Mouse (Mus musculus): ENCODE results near the gene Uggt1.

Gene Uggt1

DNA sequence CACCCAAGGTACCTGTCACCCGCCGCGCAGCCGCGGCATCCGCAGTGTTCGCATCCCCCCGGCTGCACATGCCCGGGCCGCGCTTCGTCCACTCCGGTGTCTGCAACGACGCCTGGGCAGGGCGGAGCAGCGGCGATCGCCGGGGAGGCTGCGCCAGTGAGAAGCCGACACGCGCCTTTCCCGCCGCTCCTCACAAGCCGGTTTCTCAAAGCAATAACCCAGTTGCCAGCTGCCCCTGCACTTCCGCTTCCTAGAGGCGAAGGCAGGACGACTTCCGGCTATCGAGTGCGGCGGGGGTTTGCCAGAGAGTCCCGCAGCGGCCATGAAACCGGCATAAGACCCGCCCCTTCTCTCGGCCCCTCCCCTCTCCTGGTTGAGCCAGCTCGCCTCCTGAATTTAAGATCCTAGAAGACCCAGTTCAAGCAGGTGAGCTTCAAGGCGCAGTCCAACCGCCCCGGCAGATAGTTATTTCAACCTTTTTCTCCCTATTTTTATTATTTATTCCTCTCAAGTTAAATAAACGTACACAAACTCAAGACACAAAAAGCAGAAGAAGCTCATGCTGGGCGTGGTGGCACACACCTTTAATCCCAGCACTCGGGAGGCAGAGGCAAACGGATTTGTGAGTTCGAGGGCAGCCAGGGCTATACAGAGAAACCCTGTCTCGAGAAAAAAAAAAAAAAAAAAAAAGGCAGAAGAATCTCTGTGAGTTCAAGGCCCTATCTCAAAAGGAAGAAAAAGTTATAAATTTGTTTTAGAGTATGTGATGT is at the start of gene Uggt1:
Gene Uggt1, minus strand, starts transcription at position 663 of the 770 bp plus-strand sequence.
- peak; percentile 90 for DNase-seq (ENCODE audit: low read depth)

DNA sequence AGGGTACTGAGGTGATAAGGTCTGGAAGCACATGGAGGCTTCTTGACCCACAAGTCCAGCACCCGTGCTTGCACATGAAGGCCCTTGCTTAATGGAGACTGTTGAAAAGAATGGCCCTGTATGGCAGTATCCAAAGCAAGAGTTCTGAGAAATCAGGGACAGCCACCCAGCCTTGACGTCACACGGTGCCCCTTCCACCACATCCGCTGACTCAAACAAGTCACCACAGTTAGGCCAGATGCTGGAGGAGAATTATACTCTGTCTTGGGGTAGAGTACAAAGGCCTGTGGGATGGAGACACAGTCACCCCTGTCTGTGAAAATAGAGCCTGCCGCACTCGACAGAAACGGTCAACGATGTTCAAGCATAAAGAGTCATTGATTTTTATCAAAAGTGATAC is 49.0 kb upstream of the Uggt1 start:
- no peak for DNase-seq (ENCODE audit: low read depth)

DNA sequence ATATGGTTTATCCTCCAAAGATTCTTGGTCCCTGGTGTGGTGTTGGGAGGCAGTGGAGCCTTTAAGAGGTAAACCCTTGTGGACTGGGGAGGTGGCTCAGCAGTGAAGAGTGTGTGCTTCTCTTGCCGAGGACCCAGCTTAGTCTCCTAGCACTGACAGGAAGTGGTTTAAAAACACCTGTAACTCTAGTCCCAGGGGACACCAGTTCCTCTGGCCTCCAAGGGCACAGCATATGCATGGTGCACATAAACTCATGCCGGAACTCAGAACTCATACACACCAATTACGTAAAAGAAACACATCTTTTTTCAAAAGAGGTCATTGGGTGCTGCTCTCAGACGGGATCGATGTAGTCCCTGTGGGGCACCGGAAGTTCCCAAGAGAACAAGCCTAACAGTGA is 37.3 kb upstream of the Uggt1 start:
- no peak for DNase-seq (ENCODE audit: low read depth)

DNA sequence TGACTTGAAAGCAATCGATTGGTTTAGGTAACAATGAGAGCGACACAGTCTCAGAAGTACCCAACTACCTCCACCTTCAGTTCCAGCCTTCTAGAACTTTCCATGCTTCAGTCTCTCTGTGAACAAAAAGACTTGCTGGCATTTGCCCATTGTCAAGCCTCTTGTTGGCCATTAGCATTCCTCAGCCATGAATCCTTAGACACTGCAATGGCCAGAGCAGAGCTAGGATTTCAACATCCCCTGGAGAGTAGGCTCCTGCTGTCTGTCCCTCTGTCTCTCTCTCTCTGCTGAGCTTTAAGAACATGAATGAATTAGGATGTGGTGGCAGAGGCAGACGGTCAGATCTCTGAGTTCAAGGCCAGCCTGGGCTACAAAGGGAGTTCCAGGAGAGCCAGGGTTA is 36.4 kb upstream of the Uggt1 start:
- no peak for DNase-seq (ENCODE audit: low read depth)

DNA sequence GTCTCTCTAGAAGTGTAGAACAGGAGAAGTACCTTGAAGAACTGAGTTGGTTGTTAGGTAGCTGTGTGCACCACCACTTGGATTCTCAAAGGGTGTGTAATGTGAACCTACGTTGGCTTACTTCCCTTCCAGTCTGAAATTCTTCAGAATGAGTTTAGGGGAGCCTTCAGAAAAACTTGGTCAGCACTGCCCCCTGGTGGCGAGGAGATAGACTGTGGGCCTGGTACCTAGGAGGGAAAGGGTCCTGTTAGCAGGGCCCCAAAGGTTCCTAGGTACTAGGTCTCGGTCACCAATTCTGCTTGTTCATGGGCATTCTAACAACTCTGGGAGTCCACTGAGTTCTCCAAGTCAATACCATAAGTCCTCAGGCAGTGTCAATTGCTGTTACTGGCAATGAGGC is 34.7 kb upstream of the Uggt1 start:
- DNase-seq (ENCODE audit: low read depth) = peak; percentile 93

DNA sequence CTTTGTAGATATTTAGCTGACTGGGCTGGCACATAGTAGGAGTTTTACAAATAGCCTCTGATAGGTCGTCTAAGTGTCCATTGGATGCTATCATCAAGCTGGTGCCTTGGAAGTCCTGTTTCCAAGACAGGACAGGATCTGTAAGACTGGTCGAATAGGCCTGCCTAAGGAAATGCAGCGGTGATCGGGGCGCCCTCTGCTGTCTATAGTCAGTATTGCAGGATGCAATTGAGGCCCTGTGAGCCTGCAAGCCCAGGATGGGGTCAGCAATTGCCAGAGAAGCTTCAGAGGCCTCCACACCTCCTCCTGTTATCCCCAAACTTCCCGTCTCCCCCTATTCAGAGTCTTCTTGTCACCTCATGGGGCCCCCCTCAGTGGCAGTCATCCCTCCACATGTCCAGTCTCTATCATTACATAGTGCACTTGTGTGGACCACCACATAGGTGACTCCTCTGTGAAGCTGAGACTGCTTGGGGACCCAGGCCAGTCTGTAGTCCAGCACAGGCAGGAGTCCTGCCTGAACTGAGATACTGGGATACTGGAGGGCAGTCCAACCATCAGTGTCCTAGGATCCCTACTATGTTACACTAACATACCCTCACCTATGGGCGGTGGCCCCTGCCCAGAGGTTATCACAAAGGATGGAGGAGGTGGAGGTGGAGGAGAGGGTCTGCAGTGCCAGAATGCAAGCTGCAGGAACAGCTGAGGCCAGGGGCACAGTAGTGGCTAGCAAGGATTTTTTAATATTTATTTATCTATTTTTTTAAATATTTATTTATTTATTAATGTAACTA is 32.9 kb upstream of the Uggt1 start:
- peak; percentile 74 for DNase-seq (ENCODE audit: low read depth)

DNA sequence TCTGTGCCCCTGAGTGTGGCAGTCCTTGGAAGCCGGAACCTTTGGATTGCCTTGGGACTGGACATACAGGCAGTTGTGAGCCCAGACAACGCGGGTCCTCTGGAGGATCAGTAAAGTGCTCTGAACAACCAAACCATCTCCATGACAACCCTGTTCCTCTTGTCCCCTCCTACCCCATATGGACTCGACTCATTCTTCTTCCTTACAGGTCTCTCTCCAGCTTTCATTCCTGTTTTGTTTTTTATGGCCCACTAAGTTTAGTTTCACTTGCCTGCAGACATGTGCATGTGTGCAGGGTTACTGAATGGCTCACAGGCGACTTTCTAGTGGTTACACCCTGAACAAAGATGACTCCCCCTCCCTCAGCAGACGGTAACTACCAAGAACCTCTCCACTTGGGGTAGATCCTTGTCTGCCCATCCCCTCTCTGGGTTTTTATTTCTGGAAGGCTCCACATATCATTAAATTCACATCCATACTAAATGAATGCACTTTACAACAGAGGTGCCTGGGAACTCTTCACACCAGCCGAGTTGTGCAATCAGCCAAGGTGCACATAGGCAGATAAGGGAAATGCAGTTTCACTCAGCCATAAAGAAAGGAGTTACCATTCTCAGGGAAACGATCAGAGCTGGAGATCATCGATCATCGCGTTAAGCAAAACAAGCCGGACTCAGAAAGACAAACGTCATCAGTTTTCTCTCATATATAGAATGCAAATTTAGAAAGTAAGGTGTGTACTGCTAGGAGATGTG is 31.3 kb upstream of the Uggt1 start:
- no peak for DNase-seq (ENCODE audit: low read depth)

DNA sequence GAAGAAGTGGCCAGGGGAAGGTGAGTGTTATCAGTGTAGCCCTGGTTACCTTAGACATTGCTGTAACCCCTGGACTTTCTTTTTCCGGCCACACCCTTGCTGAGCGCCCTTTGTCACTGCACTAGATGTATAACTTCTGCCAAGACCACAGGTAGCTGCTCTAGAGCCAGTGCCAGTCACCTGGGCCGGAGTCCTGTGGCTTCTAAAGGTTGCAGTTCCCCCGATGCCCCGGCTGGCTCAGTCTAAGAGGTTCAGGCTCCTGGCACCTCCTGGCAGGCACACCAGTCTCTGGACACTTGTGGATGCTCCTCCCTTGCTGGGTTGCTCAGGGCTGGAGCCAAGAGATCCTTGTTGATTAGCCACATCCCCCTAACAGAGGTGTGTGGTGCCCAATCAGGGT is 29.9 kb upstream of the Uggt1 start, which contains the start of gene Neurl3:
Gene Neurl3, minus strand, starts transcription at position 225 of the 400 bp plus-strand sequence.
- DNase-seq (ENCODE audit: low read depth) = no peak

DNA sequence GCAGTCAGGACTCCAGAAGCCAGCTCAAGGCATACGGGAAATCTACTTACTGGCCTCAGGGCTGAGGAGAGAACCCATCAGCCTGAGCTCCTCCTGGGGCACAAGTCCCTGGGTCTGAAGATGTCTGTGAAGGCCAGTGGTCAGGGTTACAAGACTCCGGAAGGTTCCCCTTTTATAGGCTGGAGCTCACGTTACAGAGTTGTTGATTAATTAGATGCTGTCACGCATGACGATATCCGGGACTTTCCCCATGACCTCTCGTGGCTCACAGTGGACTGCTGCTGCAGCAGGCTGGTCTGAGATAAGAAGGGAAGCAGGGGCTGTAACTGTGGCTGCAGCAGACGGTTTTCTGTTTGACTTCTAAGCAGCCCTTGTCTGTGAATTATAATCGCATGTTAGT is 28.8 kb upstream of the Uggt1 start:
- DNase-seq (ENCODE audit: low read depth) = peak; percentile 70

DNA sequence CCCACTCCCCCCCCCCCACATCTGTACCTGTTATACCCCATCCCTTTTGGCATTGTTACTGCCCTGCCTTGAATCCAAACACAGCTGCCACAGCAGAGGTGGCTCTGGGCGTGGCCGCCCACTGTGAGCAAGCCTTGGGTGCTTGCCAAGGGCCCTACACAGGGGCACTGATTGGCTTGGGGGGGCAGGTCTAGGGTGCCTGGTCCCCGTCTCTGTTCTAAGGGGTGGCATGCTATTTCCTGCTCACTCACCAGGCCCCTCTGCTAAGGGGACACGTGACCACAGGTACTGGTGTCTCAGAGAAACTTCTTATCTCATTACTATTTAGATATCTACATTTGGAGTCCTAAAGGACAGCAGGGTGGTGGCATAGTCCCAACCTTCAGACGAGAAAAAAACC is 28.0 kb upstream of the Uggt1 start:
- DNase-seq (ENCODE audit: low read depth) = no peak

DNA sequence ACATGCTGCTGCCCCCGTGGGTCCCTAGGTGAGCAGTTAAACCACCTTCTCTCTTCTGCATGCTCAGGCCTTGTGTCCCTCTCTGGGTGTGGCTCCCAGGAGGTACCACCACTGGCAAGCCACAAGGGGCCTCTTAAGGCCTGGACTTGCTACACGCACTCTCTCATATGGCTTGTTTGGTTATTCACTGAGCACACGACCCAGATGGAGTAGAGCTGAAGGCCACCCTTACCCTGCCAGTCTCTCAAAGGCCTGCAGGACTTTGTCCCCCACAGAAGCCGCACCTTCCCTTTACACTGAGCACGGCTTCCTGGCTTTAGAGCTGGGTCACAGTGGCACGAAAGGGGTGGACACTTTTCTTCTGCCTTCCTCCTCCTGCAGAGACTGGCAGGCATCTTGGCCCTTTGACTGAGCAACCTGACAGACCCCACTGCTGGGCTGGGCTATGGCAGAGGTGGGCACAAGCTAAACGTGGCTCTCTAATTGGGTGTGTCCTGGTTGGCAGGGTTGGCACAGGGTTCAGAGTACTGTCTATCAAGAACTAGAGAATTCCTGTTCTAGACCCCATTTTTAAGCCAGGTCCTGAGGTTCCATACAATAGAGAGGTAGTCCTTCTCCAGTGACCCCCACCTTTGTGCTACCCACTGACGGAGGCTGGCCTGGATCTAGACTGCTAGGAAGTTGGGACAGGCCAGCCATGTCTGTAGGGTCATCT is 27.2 kb upstream of the Uggt1 start:
- DNase-seq (ENCODE audit: low read depth) = no peak

DNA sequence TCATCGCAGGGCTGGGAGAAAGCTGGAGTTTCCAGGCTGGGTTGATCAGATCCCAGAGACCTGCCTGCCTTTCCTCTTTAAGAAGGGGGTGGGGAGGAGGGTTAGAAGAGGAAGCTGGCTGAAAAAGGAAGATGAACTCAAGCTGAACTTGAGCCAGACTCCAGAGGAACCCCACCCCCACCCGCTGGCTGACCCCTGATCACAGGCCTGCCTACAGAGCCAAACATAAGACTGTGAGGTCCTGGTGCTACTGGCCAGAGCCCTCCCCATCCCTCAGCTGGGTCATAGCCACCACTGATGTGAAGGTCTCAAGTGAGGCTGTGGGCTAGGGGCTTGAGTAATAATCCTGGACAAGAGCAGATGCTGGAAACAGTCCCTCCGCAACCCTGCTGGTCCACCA is 26.1 kb upstream of the Uggt1 start:
- no peak for DNase-seq (ENCODE audit: low read depth)

DNA sequence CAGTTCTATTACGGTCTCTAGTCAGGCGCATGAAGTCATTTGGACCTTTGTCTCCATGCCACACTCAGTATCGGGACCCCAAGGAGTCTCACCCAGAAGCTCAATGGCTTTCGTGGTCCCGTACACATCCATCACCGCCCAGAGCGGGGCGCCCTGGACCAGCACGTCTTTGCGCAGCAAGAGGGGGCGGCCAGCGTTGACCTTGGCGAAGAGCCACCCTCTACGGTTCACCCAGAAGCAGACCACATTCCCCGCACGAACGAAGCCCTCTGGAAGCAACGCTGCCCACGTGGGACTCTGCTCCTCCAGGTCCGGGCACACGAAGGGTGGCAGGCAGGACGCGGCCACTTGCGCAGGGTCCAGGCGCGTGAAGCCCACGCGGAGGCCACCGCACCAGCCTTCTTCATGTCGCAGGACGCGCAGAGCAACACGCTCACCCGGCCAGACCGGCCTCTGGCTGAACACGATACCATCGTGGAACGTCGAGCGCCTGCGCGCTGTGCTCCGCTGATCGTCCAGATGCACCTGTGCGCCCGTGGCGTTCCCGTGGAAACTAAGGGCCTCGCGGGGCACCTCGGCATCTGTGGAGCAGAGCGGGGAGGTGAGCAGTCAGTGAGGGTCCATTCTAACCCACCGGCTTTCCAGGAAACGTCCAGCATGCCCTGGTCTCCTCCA is 24.7 kb upstream of the Uggt1 start:
- DNase-seq (ENCODE audit: low read depth) = no peak

DNA sequence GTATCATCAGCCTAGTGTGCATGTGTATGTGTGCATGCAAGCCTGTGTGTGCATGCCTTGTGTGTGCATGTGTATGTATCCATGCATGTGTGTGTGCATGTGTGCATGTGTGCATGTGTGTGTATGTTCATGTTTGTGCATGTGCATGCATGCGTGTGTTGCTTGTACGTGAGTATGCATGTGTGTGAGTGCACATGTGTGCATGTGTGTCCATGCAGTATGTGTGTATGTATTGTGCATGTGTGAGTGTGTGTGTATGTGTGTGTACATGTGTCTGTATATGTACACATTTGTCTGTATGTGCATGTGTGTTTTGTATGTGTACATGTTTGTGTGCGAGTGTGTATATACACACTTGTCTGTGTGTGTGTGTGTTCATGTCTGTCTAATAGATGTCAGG is 23.1 kb upstream of the Uggt1 start:
- no peak for DNase-seq (ENCODE audit: low read depth)

DNA sequence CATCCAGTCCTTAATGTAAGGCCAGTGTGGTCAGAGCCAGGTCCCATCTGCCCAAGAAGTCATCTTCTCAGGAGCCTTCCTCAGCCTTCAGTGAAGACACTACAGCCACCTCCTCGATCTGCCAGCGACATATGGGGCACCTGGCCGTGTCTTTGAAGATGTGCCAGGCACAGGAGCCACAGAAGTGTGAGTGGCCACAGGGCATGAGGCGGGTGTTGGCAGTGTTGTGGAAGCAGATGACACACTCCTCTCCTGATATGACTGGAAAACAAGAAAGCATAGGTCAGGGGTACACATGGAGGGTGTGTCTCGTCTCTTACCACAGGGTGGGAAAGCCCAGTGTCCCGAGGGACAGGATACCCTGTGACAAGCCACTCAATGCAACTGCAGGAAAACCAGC is 21.8 kb upstream of the Uggt1 start:
- no peak for DNase-seq (ENCODE audit: low read depth)

DNA sequence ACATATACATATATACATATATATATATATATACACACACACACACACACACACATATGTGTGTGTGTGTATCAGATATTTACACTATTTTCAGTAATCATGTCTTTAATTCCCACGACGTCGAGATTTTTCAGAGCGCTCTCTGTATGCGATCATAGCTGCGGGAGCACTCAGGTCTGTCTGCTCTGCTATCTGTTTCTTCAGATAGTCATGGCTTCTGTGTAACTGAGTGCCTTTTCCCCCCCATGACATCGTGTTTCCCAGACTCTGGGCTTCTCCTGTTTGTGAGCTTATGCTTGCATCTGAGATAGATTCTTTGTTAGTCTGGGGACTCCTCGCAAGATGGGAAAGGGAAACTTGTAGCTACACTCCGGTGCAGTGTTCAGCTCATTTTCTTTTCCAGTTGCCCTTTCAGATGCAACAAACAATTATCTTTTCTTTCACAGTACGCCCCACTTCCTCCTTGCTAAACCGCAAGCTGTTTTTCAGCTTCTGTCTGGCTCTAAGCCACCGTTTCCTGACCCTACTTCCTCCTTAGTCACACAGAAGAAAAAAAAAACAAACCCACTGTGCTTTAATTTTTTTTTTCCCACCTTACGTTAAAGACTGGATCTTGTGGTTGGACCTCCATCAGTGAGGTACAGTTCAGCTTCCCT is 19.4 kb upstream of the Uggt1 start:
- peak; percentile 75 for DNase-seq (ENCODE audit: low read depth)

DNA sequence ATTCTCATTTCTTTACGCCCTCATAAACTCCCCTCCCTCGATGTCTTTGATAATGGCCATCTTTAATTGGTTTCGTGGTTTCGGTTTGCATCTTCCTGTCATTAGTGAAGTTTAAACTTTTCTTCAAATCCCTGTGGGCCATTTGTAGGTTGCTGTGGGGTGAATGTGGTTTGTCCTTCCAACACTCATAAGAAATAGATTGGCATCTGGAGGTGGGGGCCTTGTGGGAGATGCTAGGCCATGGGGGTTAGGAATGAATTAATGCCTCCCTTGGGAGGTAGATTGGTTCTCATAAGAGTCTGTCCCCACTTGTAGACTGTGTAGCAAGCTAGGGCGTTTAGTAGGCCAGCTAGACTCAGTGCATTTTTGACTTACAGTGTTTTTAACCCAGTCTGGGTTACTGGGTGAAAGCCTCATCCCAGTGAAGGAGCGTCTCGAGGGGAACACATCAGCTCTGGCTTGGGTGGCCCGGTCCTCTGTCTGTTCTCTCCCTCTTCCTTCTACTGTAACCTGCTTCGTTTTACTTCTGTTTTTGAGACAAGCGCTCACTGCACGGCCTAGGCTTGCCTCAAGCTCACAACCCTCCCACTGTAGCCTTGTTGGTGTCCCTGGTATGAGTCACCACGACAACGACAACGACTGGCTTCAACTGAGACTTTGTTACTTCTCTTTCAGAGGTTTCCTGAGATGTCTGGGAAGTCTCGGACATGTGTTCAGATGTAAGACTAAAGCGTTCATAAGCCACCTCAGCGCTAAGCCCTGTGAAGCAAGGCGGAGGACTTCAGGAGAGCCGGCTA is 17.4 kb upstream of the Uggt1 start:
- peak; percentile 72 for DNase-seq (ENCODE audit: low read depth)

DNA sequence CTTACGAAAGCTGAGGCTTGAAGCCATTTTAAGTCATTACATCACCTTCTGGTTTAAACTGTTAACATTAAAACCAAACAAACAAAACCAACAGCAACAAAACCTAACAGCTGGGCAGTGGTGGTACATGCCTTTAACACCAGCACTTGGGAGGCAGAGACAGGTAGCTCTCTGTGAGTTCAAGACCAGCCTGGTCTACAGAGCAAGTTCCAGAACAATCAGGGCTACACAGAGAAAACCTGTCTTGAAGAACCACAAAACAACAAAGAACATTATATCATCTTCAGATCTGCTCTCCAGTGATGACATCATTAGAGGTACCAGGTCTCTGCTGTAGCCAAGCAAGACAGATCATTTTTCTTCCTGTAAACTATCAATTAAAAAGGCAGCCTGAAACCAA is 15.9 kb upstream of the Uggt1 start:
- DNase-seq (ENCODE audit: low read depth) = no peak

DNA sequence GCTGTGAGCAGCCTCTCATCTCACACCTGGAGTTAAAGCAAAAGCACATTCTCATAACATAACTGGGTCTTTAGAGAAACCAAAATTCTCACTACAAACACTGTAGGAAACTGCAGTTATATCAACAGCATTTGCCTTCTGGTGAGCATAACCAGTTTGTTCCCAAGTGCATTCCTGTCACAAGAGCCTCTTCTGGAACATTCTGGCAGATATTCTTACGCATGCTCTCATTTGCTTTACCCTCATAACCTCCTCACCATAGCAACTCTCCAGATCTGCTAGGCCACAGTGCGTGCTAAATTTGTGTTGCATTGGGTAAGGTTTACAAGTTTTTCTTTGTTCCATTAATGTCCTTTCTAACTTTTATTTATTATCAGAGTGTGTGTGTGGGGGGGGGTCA is 14.8 kb upstream of the Uggt1 start:
- DNase-seq (ENCODE audit: low read depth) = no peak

DNA sequence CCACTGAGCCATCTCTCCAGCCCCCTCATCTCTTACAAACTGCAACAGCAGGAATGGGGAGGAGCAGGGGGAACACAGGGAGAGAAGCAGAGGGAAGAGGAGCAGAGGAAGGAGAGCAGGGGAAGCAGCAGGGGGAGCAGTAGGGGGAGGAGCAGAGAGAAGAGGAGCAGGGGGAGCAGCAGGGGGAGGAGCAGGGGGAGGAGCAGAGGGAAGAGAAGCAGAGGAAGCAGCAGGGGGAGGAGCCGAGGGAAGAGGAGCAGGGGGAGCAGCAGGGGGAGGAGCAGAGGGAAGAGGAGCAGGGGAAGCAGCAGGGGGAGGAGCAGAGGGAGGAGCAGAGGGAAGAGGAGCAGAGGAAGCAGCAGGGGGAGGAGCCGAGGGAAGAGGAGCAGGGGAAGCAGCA is 14.1 kb upstream of the Uggt1 start:
- no peak for DNase-seq (ENCODE audit: low read depth)
